Mouse (Mus musculus): ENCODE measurements around the gene Mast3. TPM values are rescaled to one million over a fixed set of nuclear protein-coding genes. Genes with fewer than 3 reads are reported as not detected.

Mast3 gene
- polyA plus RNA-seq (2021), result 30.4 TPM

GRCm38 (mm10) chr8:70804481-70805206 is at the start of gene Mast3:
Mast3 (minus strand) TSS chr8:70805054.
- DNase-seq (ENCODE audit: low read depth, low spot score), result no peak
- no peaks in the 10 kb centered on the region for H3K27me3 ChIP-seq
- TF ChIP-seq CTCF (IDR thresholded peaks at IDR 0.05), result no peak
- CTCF ChIA-PET, result interaction anchor here (1.2 to 1.9 kb wide), 3 partner anchors 14 to 35 kb away, joined by 3 to 7 read pairs (median 3); partner anchors contain the start of gene Arrdc2
- in situ Hi-C loops (cut with MboI; ENCODE audit: low pct_unique_long_range_greater_than_20kb), result no loop called here
- POLR2A ChIA-PET, result interaction anchor here (1.1 to 2.0 kb wide), 2 partner anchors 13 to 81 kb away, joined by 3 to 11 read pairs; partner anchors contain the start of gene Pde4c
- peak; percentile 69 for ATAC-seq

- POLR2A ChIA-PET, result no interaction called here
- CTCF ChIA-PET, result interaction anchor here (1.1 to 1.4 kb wide), 3 partner anchors 9 to 16 kb away, joined by 3 to 5 read pairs (median 4); no protein-coding TSS in a partner anchor
- in situ Hi-C loops (cut with MboI; ENCODE audit: low pct_unique_long_range_greater_than_20kb), result no loop called here
- DNase-seq (ENCODE audit: low read depth, low spot score), result no peak
- TF ChIP-seq CTCF (IDR thresholded peaks at IDR 0.05), result no peak
- ATAC-seq, result no peak
- no peaks in the 10 kb centered on the region for H3K27me3 ChIP-seq
These were observed 49.0 kb upstream of the Mast3 start for GRCm38 (mm10) chr8:70853863-70854262.

- ATAC-seq, result no peak
- no peak for TF ChIP-seq CTCF (IDR thresholded peaks at IDR 0.05)
- in situ Hi-C loops (cut with MboI; ENCODE audit: low pct_unique_long_range_greater_than_20kb), result no loop called here
- CTCF ChIA-PET, result interaction anchor here (1.1 kb wide), 1 partner anchor 8 kb away, joined by 3 read pairs; no protein-coding TSS in a partner anchor
- DNase-seq (ENCODE audit: low read depth, low spot score), result no peak
- POLR2A ChIA-PET, result no interaction called here
- H3K27me3 ChIP-seq, result no peaks in the 10 kb centered on the region
These were observed 47.9 kb upstream of the Mast3 start for GRCm38 (mm10) chr8:70852595-70853231.

- DNase-seq (ENCODE audit: low read depth, low spot score) (no peak), ATAC-seq (no peak)
- in situ Hi-C loops (cut with MboI; ENCODE audit: low pct_unique_long_range_greater_than_20kb), result no loop called here
- CTCF ChIA-PET, result no interaction called here
- H3K27me3 ChIP-seq, result no peaks in the 10 kb centered on the region
- TF ChIP-seq CTCF (IDR thresholded peaks at IDR 0.05), result no peak
- POLR2A ChIA-PET, result no interaction called here
These were observed 47.0 kb upstream of the Mast3 start for GRCm38 (mm10) chr8:70851837-70852236.

GRCm38 (mm10) chr8:70850947-70851346 is 46.1 kb upstream of the Mast3 start:
- no peak for DNase-seq (ENCODE audit: low read depth, low spot score)
- H3K27me3 ChIP-seq, result no peaks in the 10 kb centered on the region
- TF ChIP-seq CTCF (IDR thresholded peaks at IDR 0.05), result no peak
- CTCF ChIA-PET, result no interaction called here
- POLR2A ChIA-PET, result interaction anchor here (0.6 kb wide), 1 partner anchor 498 kb away, joined by 3 read pairs; no protein-coding TSS in a partner anchor
- no peak for ATAC-seq
- in situ Hi-C loops (cut with MboI; ENCODE audit: low pct_unique_long_range_greater_than_20kb), result no loop called here

- in situ Hi-C loops (cut with MboI; ENCODE audit: low pct_unique_long_range_greater_than_20kb), result no loop called here
- ChIA-PET CTCF (interaction anchor here (0.8 kb wide), 1 partner anchor 19 kb away, joined by 4 read pairs; no protein-coding TSS in a partner anchor), POLR2A (no interaction called here)
- DNase-seq (ENCODE audit: low read depth, low spot score), result no peak
- no peak for TF ChIP-seq CTCF (IDR thresholded peaks at IDR 0.05)
- no peaks in the 10 kb centered on the region for H3K27me3 ChIP-seq
- no peak for ATAC-seq
These were observed 45.4 kb upstream of the Mast3 start for GRCm38 (mm10) chr8:70850132-70850845.

GRCm38 (mm10) chr8:70849333-70849990 is 44.6 kb upstream of the Mast3 start:
- no peak for DNase-seq (ENCODE audit: low read depth, low spot score)
- TF ChIP-seq CTCF (IDR thresholded peaks at IDR 0.05), result no peak
- ChIA-PET POLR2A (no interaction called here), CTCF (interaction anchor here (0.7 to 0.8 kb wide), 2 partner anchors 9 to 20 kb away, joined by 3 to 4 read pairs; no protein-coding TSS in a partner anchor)
- no peaks in the 10 kb centered on the region for H3K27me3 ChIP-seq
- in situ Hi-C loops (cut with MboI; ENCODE audit: low pct_unique_long_range_greater_than_20kb), result no loop called here
- ATAC-seq, result no peak

- no peaks in the 10 kb centered on the region for H3K27me3 ChIP-seq
- ChIA-PET CTCF (interaction anchor here (1.5 to 3.8 kb wide), 3 partner anchors 22 to 23 kb away, joined by 5 to 58 read pairs (median 10); no protein-coding TSS in a partner anchor), POLR2A (no interaction called here)
- no peak for DNase-seq (ENCODE audit: low read depth, low spot score)
- in situ Hi-C loops (cut with MboI; ENCODE audit: low pct_unique_long_range_greater_than_20kb), result no loop called here
- no peak for ATAC-seq
- TF ChIP-seq CTCF (IDR thresholded peaks at IDR 0.05), result no peak
These were observed 41.7 kb upstream of the Mast3 start for GRCm38 (mm10) chr8:70846371-70847154.

- ChIA-PET POLR2A (interaction anchor here (0.6 to 1.2 kb wide), 5 partner anchors 12 to 37 kb away, joined by 3 to 6 read pairs (median 4); partner anchors contain the start of gene Kcnn1), CTCF (interaction anchor here (0.6 to 3.8 kb wide), 20 partner anchors 8 to 82 kb away, joined by 3 to 58 read pairs (median 7); partner anchors contain the start of genes Ccdc124 and Il12rb1)
- TF ChIP-seq CTCF (IDR thresholded peaks at IDR 0.05), result no peak
- H3K27me3 ChIP-seq, result no peaks in the 10 kb centered on the region
- DNase-seq (ENCODE audit: low read depth, low spot score) (no peak), ATAC-seq (no peak)
- in situ Hi-C loops (cut with MboI; ENCODE audit: low pct_unique_long_range_greater_than_20kb), result no loop called here
These were observed 40.3 kb upstream of the Mast3 start for GRCm38 (mm10) chr8:70845108-70845507.

Data from Patski (cell line).